Mouse (Mus musculus): ENCODE results near the gene Ulk4.
"Not testable (repeated sequence)": the region's sequence is repeated elsewhere in the genome, so short reads cannot be mapped to it uniquely, and the experiment has no call there.

The Ulk4 gene

DNA sequence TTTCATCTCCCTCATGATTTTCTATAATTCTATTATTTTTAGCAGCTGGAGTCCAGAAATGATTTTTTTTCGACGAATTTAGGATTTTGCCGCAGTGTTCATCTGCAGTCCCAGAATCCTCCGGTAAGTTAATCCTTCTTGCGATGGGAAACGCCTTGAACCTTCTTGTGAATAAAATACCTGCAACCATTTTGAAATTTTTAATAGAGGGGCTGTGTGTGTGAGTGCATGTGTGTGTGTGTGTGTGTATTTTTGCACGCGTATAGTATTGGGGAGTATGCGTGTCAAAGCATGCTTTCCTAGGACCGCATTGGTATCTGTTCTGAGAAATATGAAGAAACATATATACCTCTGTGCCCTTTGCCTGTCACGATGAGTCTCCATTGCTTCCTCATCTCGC, 347.0 kb downstream of the Ulk4 start:
- DNase-seq, result no peak

DNA sequence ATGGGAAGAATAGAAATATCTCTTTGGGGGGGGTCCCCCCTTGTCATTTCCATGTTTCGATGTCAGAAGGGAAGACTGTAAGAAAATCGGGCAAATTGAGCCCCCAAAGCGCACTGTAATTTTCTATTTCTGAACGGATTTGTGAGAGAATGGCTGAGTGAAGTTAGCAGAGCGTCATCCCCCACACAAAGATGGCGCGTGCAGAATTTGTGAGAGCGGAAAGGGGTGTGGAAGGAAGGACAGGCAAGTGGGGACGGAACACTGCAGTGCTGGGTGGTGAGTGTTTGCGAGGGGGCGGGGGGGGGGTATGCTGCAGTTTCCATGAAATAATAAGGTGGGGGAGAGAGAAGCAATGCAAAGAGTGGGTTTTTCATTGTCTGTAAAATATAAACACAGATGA, 347.9 kb downstream of the Ulk4 start, which contains the start of gene Ctnnb1:
Ctnnb1 (plus strand) TSS at position 136 of the 400 bp plus-strand sequence.
- DNase-seq, result no peak

- no peak for DNase-seq
These were observed 349.9 kb downstream of the Ulk4 start for GRCm38 (mm10) chr9:120926939-120927606.

DNA sequence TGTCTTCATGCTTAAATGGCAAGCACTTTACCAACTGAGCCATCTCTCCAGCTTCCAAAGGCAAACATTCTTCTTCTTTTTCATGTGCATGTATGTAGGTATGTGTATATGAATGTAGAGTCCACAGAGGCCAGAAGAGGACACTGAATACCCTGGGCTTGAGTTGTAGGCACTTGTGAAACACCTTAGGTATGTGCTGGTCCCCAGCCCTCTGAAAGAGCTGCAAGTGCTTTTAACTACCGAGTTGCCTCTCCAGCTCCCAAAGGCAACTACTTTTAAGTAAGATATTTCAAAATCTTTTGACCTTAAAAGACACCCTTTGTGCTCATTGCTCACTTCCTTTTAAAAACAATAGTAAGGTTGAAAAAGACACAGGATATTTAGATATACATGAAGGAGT, 350.9 kb downstream of the Ulk4 start:
- DNase-seq, result no peak

GRCm38 (mm10) chr9:120919130-120919529, 357.9 kb downstream of the Ulk4 start:
- no peak for DNase-seq

GRCm38 (mm10) chr9:120918642-120919041, 358.4 kb downstream of the Ulk4 start:
- DNase-seq, result no peak

DNA sequence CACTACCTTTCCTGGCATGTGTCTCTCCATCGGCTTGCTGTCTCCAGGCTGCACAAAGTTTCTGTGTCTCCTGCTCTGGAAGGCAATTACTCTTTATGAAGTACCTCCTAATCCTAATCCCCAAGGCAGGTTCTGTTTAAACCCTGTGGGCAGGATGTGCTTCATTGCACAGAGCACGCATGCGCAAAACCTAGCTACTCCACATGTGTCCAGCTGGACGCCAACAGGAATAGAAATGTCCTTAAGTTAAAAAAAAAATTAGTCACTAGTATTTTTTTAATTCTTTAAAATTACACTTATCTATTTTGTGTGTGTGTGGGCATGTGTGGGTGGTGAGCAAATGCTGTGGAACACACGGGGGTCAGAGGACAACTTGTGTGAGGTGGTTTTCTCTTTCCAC, 358.8 kb downstream of the Ulk4 start:
- no peak for DNase-seq

- not testable (repeated sequence) for DNase-seq
These were observed 359.4 kb downstream of the Ulk4 start for GRCm38 (mm10) chr9:120917619-120918018.

GRCm38 (mm10) chr9:120914877-120915459, 362.0 kb downstream of the Ulk4 start:
- peak; percentile 71 for DNase-seq

DNA sequence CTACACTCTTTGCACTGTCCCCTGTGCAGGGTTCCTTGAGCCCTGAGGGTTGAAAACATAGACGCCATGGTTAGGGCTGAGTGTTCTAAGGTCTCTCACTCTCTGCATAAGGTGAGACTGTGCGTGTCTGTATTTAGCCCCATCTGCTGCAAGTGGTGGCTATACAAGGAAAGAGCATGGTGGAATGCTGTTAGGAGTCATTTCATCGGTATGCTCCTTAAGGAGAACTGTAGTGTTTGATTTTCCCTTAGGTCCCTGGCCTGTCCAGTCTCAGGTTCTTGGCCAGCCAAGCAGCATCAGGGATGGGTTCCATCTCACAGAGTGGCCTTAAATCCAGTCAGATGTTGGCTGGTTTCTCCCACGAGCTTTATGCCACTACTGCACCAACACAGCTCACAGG, 362.6 kb downstream of the Ulk4 start:
- DNase-seq, result no peak

DNA sequence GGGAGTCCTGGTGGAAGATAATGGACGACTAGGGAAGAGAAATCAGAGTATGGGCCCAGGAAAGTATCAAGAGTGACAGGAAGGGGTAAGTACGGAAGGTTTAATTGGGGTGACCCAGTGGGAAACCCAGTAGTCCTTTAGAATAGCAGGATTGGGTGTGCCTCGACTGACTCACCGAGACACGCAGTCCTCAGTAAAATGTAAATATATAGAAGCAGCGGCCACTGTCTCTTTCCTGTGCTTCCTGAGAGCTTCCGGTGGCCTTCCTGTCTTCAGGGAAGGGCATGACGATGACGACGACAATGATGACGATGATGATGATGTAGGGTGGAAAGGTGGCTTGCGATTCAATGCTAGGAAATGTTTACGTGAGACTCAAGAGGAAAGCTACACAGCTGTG, 363.8 kb downstream of the Ulk4 start:
- DNase-seq, result no peak

- no peak for DNase-seq
These were observed 368.5 kb downstream of the Ulk4 start for GRCm38 (mm10) chr9:120908461-120908860.

Measured in thymus, postnatal 14 days (tissue).